Mouse (Mus musculus) hematopoietic stem cell, adult 5-6 weeks (primary cell): Measurements from ENCODE around the gene Pla2g4e. TPM values are rescaled to one million over a fixed set of nuclear protein-coding genes. Genes with fewer than 3 reads are reported as not detected.
A peak's percentile ranks its signal among the peaks of the same experiment; 100 is the strongest.

Source experiments
- ATAC-seq, 2 experiments: fragments of 125-278 bp in 1 of 2; replicated peaks in 1 of 2; 2 replicates each; pipeline ENCODE4 v1.8.0; 2016 to 2017; ENCODE audit warnings: inconsistent platforms in 2 of 2, mild to moderate bottlenecking in 2 of 2, moderate number of reproducible peaks in 2 of 2, low read depth in 1 of 2, moderate TSS enrichment in 1 of 2; ENCODE audit not compliant: low FRiP score in 2 of 2, poor library complexity in 2 of 2, severe bottlenecking in 2 of 2, insufficient read depth in 1 of 2, low TSS enrichment in 1 of 2
- total RNA-seq: library from RNA; stranded (forward); fragments of 172-1452, 232-1000 nt; gene quantifications from 2 replicates; pipeline ENCODE4 v1.2.3, GENCODE M21; 2017

Pla2g4e gene
- total RNA-seq, 1 experiment from 2014 or later, result not detected

GRCm38 (mm10) chr2:120173718-120174117 is 71.4 kb downstream of the Pla2g4e start:
- peak; percentile 59 to 65; a peak in 2 of 4 replicates for ATAC-seq

DNA sequence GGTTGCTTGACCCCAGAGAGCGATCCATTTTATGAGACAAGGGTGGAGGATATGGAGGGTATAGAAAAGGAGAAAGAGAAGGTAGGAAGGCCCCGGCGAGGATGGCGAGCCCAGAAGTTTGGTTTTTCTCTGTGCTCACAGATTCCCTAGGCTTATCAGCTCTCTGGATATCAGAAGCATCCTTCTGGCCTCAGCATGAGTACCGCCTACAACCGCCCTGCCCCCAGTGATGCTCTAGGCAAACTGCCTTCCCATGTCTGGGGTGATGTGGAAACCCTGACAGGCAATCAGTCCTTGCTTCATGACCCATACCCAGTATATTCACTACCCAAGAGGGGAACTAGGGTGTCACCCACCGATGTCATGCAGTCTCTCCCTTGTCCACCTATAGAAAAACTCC is 73.8 kb downstream of the Pla2g4e start:
- ATAC-seq, result no peak

GRCm38 (mm10) chr2:120170726-120171125 is 74.4 kb downstream of the Pla2g4e start:
- peak; percentile 49 to 71; a peak in 3 of 4 replicates for ATAC-seq

GRCm38 (mm10) chr2:120169382-120169781 is 75.8 kb downstream of the Pla2g4e start:
- ATAC-seq, result no peak

DNA sequence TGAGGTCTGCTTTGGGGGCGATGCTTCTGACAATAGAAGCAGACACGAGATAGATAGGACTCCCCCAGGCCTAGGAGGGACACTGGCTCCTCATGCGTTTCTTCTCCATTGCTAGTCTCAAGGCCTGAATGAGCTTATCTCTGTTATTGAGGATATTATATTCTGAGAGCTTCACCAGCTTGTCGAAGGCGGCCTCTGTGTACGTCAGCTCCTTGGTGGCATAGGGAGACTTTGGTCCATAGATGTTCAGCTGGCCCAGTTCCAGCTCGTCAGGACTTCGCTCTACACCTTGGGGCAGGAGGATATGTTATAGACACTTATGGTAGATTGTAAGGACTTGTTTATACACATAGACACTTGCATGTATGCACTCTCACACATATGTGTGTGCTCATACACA is 77.4 kb downstream of the Pla2g4e start:
- ATAC-seq, result no peak

- no peak for ATAC-seq
Measured at GRCm38 (mm10) chr2:120165474-120165873, 79.7 kb downstream of the Pla2g4e start.

DNA sequence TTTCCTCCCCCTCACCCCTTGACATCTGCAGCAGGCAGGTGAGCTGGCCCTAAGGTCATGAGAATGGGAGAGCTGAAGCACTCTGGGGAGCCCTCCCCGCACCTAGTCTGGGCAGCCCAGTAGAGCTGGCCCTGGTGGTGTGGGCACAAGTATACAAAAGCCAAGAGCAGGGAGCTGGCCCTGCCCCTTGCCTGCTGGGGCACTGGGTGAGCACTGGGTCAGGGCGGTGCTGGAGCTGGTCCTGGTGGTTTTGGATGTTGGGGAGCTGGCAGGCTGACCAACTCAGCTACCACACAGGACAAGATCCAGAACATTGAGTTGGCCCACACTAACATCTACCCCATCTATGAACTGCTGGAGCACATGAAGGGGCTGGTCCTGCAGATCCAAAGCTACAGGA is 85.7 kb downstream of the Pla2g4e start:
- no peak for ATAC-seq

DNA sequence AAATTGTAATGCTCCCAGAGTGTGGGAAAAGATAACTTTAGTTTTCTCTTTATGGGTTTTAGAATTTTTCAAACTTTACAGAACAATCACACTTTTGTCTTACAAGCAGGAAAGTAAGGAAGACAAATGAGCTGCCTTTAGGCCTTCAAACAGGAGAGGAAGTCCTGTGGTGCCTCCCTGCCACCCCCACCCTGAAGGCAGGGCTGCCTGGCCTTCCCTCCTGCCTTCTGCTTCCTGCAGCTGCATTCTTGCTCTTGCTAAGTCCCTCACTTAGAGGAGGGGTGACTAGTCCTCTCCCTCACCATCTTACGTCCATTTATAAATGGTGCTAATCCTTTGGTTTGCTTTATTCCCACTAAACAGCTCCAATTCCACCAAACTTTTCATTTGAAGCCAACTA is 86.3 kb downstream of the Pla2g4e start:
- ATAC-seq, result peak; percentile 40 to 43; a peak in 2 of 4 replicates

DNA sequence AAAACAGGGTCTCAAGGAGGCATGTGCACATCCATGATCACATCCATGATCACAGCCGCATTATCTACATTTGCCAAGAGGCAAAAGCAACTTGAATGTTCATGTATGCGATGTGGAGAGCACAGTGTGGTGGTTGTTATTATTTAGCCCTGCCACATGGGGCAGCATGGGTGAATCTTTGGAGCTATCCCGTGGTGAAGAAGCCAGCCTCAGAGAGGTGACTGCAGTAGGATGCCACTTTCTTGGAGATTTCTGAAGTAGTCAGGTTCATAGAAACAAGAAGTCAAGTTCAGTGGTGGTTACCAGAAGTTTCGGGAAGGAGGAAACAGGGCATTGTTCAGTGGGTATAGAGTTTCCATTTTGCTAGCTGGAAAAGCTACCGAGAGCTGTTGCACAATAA is 87.1 kb downstream of the Pla2g4e start:
- ATAC-seq, result no peak

GRCm38 (mm10) chr2:120157606-120158005 is 87.5 kb downstream of the Pla2g4e start:
- no peak for ATAC-seq

DNA sequence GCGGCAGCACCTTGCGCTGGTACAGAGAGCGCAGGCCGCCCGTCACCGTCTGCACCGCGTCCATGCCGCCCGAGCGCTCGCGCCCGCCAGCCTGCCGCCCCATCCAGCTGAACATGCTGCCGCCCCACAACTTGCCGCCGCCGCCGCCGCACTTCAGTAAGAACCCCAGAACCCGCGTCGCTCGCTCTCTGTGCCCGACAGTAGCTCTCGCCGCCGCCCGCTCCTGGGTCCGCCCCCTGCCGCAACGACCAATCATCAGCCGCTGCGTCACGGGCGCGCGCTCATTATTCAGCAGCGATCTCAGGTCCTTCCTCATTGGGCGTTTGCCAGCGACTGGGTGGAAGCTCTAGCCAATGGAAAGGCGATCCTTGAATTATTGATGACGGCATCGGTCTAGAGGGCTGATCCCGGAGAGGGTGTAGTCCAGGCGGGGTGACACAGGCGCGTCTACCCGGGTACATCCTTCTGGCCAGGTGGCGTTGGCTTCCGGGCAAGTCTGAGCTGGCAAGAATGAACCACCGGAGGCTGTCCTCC is 90.7 kb downstream of the Pla2g4e start, which contains the start of gene Ehd4:
Gene Ehd4, minus strand, starts transcription at position 246 of the 534 bp plus-strand sequence.
- peak; percentile 89 to 92 for ATAC-seq

DNA sequence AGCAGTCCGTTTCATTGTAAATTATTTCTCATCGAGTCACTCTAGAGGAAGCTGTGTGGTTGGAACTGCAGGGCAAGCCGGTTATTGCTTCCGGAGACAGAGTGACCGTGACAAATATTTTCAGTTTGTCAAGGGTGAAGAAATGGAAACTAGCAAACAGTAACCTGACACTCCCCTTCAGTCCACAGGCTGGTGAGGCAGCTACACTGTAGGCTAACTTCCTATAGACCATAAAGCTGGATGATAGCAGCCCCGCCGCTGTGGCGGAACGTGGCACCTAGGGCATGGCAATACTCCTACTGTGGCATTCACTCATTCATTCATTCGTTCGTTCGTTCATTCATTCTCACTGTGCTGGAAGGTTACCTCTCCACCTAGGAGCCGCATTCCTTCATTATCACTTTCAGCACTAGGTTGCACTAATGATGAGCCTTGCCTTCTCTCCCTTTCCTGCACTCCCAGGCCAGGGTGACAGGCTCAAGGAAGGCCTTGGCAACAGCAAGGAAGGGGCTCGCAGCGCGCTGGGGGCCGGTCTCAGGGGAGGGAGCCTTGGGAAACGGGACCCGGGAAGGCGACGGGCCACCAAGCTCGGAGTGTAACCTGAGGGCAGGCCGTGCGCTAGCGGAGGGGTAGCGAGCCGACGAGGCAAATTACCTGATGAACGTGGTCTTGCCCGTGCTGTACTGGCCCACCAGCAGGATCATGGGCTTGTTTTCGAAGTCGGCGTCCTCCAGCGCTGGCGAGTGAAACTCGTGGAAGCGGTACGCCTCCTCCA is 91.4 kb downstream of the Pla2g4e start:
- peak; percentile 57 to 58 for ATAC-seq

DNA sequence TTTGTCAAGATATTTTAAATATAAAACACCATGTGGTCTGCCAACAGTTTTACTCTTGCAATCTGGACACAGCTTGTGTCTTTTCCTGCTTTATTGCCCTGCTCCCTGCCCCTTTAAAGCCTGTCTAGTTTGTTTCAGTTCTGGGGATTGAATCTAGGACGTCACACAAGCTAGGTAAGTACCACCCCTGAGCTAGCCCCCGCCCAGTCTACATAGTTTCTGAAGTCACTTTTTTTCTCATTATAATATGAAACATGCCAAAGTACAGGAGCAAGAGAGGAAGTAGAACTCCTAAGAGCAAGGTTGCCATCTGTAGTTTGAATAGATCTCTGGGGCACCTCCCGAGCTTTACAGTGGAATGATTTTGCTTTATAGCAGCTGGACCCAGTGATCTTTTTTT is 94.6 kb downstream of the Pla2g4e start:
- no peak for ATAC-seq

DNA sequence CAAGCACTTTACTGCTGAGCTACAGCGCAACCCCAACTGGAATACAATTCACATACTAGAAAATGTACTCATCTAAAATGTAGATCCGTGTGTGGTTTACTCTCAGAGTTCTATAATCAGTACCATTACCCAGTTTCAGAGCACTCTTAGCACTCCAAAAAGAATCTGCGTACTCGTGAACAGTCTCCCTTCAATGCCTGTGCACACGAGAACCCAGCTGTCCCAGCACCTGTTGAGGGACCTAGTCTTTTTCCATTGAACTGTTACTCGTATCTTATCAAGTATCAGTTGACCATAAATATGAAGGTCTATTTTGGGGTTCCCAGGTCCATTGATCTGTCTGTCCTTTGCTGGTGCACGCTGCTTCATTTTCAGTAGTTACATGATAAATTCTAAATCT is 95.5 kb downstream of the Pla2g4e start:
- no peak for ATAC-seq

GRCm38 (mm10) chr2:120147999-120148398 is 97.1 kb downstream of the Pla2g4e start:
- no peak for ATAC-seq

GRCm38 (mm10) chr2:120147364-120147763 is 97.8 kb downstream of the Pla2g4e start:
- no peak for ATAC-seq

- ATAC-seq, result no peak
Measured at GRCm38 (mm10) chr2:120146543-120146942, 98.6 kb downstream of the Pla2g4e start.

DNA sequence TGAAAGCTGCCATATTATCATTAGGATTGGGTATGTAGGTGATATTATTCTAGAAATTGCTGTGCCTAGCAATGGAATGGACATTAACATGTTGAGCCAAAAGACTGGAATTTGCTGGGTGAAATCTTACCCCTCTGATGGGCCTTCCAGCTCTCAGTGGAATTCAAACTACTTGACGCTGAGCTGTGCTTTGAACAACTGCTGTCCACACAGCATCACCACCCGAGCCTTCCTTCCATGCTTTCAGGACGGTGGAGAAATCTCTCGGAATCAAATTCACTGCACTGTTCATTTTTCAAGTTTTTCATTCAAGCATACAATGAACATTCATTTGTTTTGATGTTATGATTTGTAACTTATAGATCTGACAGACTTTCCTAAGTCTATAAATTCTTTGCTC is 100.7 kb downstream of the Pla2g4e start:
- no peak for ATAC-seq

DNA sequence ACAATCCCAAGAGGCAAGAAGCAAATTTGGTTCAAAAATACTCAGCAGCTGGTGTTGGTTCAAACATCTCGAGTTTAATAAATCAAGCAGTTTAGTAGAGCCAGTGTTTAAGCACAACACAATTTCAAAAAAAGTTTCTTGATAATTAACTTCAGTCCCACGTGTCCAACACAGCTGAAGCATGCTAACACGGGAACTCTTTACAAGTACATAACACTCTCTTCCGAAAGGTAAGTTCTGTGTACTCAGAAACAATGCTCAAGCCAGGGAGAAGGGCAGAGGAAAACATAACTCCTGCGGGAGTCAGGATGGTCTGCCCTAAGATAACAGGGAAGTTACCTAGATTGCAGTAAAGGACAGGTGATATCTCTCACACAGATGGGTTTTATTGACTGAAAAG is 102.8 kb downstream of the Pla2g4e start:
- ATAC-seq, result no peak
